Mouse (Mus musculus) cerebellum, adult 8-10 months (tissue): Measurements from ENCODE around the gene Hmgb1.

Experiments used
- DNase-seq: peaks from one replicate; pipeline ENCODE4 v3.0.0; 2022

Gene Hmgb1

DNA sequence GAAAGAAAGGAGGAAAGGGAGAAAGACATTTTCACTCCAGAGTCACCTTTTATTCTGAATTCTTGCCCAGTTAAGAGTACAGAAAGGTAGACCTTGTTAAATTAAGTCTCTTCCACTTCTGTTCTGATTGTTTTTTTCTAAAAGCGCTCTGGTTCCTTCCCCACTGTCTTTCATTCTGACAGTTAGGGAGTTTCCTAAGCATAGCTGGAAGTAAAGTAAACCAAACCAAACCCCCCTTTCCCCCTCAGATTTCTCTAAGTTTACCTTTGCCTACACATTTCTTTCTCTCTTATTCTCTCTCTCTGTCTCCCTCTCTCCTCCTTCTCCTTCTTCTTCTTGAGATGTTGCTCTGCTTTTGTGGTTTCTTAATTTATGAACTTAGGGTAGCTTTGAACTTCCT is 85.3 kb downstream of the Hmgb1 start:
- no peak for DNase-seq

DNA sequence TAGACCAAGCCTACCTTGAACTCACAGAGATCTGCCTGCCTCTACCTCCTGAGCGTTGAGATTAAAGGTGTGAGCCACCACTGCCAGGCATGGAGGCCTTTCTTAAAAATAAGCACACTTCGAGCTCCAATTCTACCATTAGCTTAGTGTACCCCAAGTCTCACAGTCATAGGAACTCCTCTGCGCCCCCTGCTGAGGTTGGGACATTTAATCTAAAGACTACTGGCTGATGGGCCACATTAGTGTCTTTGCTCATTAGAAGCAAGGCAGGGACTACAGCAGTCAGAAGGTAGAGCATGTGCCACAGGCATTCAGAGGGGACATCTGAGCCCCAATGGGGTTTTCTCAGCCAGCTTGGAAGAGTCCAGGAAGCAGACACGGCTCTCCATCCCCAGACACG is 86.4 kb downstream of the Hmgb1 start:
- no peak for DNase-seq

DNA sequence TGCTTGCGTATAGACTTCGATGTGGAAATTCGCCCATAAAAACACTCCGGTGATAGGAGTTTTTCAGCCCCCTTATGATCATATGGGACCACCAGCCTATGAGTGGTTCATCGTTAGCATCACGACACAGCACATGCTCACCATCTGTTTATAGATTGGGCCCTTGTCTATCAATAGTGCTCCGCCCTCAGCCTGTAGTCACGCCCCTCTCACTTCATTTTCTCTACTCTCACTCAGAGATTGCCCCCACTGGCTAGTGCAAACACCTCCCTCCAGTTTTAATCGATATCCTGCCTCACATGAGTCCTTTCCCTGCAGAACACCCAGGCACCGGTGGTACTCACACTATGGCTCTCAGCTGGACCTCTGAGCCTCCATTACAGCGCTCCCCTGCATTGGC is 88.0 kb downstream of the Hmgb1 start:
- no peak for DNase-seq

DNA sequence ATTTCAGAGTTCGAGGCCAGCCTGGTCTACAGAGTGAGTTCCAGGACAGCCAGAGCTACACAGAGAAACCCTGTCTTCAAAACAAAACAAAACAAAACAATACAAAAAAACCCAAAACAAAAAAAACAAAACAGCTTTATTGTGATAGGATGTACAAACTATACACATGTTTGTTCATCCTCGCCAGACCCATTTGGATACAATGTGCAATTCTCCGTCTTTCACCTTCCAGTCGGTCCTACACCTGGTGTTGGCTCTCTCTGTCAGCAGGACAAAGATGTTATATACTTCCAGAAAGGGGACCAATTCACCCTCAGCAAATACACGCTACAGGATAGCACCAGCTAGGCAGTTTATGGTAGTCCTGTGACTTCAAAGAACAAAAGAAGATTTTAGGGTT is 91.4 kb downstream of the Hmgb1 start:
- no peak for DNase-seq

DNA sequence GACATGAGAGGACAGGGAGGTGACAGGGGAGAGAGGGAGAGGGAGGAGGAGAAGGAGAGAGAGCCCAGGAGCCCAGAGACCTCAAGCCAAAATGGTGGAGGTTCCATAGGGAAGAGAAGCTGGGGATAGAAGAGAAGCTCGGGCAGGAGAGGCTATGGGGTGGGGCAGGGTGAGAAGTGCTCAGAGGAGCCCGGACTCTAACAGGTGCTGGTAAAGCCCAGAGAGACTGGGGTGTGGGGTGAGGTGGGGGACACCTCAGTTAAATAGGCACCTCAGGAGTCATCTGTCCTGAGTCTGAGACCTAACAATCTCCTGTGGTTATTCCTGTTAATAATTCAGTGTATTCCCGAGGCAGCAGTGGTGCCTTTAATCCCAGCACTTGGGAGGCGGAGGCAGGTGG is 91.8 kb downstream of the Hmgb1 start:
- DNase-seq = no peak

DNA sequence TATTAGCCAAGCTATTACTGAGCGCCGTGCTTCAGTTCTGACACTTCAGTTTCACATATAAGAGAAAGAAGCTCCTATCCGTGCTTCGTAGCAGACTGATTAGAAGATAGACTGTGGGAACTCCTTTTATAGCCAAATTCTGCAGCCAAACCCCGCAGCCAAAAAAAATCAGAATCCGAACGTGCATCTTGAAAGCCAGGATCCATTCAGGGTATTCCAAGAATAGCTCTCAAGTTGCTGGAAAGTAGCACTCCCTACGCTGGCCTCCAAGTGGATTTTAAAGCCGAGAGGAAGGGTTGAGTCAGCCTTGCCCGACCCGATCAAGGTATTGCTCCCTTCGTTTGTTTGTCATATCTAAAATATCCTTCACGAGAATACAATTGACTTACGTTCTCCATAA is 93.0 kb downstream of the Hmgb1 start:
- no peak for DNase-seq

DNA sequence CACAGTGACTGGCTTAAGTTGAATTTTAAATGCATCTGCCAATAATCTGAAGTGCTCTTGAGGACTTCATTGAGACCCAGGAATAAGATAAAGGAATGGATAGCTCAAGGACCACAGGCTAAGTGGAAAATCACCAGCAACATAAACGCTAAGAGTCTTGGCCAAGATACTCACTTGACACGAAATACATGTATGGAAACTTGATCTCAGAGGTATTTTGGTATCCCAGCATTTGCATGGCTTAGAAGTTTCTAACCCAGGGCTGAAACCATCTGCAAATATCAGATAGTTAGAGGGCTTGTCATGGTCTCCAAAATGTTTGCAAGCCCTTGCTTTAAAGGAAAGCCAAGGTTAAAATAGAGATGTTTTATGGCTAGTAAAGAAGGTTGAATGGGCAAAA is 94.4 kb downstream of the Hmgb1 start:
- no peak for DNase-seq

DNA sequence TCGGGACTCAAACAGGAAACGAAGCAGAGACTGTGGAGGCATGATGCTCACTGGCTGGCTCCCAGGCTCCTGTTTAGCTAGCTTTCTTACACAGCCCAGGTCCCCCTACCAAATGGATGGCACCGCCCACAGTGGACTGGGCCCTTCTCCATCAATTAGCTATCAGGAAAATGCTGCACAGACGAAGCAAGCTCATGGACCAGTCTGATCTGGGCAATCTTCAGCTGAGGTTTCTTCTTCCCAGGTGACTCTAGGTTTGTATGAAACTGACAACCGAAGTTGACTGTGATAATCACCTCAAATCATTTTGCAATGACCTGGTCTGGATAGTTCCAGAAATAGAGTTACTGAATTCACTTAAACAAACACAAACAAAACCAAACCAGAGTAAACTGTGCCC is 94.8 kb downstream of the Hmgb1 start:
- DNase-seq = no peak

DNA sequence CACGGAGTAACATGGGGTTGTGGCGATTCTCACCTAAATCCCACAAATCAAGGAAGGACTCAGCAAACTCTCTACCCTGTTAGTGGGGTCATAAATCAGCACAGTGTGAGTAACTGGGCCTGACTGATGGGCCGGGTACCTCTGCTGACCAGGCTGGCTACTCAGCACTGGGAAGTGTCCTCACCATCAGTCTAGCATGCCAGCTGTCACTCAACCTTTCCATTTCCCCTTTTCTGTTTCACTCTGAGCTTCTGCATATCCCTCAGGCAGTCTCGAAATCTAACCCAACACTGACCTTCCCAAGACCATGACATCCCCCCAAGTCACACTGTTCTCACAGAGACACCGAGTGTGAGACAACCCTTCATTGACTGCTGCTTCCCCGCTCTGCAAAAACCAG is 95.4 kb downstream of the Hmgb1 start:
- no peak for DNase-seq

DNA sequence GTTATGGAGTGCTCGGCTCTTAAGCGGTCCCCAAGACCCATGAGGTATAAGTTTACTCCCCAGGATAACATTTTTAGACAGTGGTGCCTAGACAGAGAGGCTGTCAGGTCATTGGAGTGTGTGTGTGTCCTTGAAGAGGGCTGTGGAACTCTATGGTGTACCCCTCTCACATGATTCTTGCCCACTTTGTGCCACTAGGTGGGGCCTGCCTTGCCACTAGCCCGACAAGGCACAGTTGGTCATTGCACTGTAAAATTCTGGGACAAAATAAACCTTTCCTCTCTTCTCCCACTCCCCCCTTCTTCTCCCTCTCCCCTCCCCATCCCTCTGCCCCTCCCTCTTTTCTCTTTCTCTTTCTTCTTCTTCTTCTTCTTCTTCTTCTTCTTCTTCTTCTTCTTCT is 96.1 kb downstream of the Hmgb1 start:
- no peak for DNase-seq

DNA sequence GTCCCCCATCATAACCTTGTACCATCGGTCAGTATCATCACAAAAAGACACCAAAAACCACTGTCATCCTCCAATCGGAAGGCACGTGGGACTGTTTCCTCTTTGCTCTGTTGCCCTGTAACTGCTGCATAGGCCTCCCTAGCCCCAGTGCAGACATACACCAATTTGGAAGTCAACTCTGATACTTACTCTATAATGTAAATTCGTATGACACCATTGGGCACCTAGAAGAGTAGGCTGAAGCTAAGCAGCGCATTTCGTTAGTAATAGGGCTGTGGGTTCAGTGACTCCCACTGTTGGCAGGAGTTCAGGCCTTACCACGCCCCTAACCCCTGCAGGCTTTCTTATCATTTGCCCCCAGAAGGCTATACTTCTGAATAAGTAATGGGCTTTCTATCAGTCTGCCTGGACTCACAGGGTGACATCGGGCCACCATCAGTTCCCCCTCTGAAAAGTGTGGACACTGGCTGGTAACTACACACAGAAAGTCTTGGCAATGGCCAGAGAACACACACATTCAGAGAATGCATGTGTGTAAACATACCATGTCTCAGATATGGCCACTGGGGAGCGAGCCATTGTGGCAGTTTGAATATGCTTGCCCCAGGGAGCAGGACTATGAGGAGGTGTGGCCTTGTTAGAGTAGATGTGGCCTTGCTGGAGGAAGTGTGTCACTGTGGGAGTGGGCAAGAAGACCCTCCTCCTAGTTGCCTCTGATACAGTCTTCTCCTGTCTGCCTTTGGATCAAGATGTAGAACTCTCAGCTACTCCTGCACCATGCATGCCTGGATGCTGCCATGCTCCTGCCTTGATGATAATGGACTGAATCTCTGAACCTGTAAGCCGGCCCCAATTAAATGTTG is 97.7 kb downstream of the Hmgb1 start:
- no peak for DNase-seq

DNA sequence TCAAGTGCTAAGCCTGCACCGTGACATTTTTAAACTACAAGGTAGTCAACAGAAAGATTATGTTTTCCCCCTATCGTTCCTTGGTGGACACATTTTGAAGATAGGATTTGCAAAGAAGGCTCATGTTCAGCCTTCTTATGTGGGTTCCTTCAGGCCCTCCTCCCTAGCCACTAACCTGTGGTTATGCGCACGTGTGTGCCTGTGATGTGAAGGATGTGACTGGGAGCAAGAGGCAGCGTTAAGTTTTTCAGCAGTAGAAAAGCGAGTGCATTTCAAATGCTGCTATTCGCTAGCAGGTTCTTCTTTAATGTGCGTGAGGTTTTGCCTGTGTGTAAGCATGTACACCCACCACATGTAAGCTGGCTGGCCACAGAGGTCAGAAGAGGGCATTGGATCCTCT is 103.8 kb downstream of the Hmgb1 start:
- DNase-seq = no peak

DNA sequence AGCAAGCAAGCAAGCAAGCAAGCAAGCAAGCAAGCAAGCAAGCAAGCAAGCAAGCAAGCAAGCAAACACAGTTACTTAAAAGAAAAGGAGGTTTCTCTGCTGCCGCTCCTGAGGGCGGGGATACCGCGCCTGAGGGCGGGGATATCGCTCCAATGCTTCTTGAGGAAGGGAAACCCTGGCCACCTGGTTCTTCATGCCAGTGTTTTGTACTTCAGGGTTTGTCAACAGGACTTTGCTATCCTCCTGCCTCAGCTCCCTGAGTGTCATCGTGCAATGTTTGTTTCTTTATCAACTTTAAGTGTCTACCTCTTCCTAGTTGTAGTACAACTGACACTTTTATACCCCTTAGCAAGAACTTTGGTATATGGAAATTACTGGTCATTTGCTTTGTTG is 104.5 kb downstream of the Hmgb1 start:
- DNase-seq = no peak

DNA sequence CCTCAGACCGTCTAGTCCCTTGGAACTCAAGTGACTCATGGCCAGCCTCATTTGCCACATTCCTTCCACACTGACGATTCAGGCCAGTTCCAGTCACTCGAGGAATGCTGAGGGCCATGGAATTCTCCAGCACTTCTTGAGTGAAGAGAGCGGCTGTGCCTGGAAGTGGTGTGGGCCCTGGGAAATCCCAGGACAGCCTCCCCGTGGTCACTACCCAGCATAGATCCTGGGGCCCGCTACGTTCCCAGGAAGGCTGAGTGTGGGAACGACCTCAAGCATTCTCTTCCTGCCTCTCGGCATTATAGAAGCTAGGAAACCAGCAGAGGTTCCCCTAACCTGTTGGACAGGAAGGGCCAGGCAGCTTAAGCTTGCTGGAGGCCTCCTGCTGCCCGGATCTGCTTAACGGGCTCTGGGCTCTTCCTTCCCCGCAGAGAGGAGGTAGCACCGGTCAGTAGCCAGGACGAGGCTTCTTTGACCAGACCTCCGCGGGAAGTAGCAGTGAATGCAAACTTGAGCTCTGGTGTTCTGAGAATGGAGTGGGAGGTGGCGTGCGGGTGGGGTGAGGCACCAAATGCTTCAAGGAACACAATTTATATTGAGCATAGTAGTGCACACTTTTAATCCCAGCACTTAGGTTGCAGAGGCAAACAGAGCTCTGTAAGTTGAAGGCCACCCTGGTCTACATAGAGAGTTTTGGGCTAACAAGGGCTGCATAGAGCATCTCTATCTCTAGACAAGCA is 105.1 kb downstream of the Hmgb1 start:
- no peak for DNase-seq

DNA sequence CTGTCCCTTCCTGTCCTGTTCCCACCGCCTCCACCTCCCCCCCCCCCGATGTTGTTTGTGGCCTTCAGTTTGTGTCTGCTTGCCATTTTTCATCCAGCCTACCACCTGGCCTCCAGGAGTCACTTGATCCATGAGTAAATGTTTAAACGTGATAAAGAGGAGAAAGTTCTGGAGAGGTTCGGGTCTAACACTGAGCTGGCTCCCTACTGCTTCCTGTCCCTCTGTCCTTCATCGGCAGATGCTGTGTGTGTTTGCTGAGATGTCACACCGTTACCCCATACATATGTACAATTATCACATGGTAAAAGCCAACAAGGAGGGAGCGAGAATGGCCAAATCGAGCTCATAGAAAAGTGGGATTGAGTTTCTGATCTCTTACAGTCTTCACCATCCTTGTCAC is 107.2 kb downstream of the Hmgb1 start:
- no peak for DNase-seq

DNA sequence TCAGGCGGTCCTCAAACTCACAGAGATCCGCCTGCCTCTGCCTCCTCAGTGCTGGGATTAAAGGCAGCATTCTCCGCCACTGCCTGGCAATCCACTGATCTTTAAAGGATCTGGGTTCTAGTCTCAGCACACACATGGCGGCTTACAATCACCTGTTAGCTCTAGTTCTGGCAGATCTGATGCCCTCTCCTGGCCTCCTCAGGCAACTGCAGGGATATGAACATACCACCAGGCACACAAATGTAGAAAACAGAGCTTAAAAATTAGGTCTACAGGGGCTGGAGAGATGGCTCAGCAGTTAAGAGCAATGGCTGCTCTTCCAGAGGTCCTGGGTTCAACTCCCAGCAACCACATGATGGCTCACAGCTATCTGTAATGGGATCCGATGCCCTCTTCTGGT is 112.7 kb downstream of the Hmgb1 start:
- no peak for DNase-seq

DNA sequence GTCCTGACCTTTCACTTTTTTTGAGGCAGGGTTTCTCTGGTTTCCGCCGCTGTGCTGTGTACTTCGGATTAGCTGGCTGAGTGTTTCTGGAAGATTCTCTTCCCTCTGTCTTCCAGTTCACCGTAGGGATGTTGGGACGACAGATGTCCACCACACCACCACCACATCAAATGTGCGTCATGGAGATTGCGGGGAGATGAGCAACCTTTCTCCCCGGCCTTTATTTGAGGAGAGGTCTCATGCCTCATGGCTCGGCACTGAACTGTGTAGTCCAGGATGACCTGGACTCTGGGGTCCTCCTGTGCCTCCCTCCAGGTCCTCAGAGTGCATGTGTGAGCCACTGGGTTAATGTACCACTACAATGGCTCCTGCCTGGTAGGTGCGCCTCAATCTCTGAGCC is 115.5 kb downstream of the Hmgb1 start:
- no peak for DNase-seq

DNA sequence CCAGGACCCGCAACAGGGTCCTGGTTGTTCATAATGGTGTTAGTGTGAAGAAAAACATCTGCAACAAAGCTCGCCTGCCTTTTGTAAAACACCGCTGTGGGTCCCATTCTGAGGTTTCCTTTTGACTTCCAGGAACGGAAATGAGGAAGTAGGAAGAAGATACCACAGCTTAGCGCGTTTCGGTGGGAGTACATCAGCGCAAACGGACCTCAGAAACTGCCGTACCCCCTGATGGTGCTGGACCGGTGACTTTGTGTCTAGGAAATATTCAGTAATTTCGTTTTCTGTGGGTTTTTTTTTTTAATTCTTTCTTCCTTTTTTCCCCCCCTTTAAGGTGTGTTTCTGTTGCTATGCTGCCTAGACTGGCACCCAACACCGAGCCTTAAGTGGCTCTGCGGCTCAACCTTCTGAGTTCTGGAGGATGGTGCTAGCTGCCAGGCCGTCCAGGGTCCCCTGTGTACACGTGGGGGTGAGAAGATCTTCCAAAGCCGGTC is 116.0 kb downstream of the Hmgb1 start:
- DNase-seq = no peak

DNA sequence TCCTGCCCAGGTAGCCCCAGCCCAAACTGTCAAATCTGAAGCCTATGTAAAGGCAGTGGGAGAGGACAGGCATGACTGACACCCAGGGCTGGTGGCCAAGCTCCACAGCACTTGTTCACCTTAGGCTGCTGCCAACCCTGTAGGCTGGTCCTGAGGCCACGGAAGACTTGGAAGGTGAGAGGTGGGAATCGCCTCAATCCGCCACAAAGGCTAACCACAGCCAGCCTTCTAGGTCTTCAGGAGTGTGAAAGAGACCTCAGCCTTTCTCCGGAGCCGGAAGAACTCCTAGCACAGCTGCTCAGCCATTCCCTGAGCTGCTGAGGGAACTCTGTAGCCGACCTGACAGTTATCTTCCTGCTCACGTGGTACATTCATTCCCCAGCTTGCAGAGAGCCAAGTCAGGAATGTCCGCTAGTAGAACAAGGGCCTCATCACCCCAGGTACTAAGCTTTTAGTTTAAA is 116.8 kb downstream of the Hmgb1 start:
- DNase-seq = no peak

DNA sequence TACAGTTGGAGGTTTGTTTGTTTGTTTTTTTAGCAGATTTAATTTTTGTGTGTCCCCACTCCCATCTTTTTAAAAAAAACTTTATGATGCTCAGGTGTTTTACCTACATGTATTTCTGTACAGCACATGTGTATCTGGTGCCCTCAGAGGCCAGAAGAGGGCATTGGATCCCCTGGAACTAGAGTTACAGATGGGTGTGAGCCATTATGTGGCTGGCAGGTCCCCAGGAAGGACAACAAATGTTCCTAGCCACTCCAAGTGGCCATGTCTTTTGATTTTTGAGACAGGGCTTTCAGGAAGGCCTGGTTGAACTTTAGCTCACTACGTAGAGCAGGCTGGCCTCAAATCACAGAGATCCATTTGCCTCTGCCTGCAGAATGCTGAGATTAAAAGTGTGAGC is 121.5 kb downstream of the Hmgb1 start:
- no peak for DNase-seq

DNA sequence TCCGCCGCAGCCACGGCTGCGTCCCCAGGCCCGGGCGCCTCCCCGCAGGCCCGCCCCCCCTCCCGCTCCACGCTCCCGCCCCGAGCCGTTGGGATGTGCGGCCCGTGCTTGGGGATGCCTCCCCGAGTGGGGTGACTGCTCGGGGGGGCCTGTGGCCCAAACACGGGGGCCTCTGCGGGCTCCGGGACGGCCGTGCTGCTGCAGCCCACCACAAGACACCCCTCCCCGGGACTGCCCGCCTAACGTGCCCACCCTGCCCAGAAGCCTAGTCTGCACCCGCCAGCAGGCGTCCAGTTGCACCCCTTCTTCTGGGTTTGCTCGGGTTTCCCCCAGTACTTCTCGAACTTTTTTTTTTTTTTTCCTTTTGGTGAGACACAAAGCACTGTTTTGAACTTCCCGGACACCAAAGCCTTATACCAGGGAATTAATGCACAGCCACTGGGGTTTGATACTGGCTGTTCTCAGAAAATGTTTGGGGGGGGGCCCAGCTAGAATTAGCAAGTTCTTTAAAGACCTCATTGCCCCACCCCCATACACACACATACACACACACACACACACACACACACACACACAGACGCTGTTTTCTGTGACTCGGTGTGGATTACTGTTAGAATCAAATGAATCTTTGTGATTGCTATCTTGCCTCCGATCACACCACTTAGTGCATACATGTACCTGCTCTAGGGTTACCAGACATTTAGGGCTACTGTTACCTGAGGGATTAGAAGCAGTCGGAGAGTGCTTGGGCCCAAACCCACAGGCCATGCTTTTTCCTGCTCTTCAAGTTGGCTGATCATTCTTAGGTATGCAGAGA is 130.7 kb downstream of the Hmgb1 start:
- DNase-seq = peak; percentile 24

DNA sequence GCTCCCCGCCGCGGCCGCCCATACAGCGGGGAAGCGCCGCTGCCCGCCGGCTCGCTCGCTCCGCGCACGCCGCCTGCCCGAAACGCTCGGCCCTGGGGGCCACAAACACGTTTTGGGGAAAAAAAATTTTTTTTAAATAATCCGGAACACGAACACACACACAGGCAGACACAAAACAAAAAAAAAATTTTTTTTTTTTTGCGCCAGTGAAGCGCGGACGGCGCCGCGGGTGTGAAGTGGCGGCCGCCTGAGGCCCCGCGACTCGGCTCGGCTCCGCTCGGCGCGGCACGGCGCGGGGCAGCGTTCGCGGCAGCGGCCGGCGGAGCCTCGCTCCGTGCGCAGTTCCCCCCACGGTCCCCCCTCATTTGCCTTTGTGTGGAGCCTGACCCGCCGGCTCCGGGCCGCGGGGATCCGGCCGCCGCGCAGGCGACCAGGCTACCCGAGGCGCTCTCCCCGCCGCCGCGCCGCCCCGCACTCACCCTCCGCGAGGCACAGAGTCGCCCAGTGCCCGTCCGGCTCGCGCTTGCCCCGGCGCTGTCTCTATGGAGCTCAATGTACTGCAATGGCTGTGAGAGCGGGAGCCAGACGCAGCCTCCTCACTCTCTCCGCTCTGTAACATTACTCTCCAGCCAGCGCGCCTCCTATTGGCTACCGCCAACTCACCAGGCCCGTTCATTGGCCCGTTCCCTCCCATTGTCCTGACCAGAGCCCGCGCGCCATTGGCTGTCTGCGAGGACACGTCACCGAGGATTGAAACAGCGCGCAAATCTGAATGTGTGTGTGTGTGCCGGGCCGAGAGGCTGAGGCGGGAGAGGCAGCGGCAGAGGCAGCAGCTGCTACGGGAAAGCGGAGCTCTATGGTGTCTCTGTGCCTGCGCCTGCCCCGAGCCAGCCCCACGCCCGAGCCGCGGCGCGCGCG is 131.6 kb downstream of the Hmgb1 start:
- DNase-seq = peak; percentile 99
